Mouse (Mus musculus): ENCODE results near the gene Clcf1.

The Clcf1 gene

DNA sequence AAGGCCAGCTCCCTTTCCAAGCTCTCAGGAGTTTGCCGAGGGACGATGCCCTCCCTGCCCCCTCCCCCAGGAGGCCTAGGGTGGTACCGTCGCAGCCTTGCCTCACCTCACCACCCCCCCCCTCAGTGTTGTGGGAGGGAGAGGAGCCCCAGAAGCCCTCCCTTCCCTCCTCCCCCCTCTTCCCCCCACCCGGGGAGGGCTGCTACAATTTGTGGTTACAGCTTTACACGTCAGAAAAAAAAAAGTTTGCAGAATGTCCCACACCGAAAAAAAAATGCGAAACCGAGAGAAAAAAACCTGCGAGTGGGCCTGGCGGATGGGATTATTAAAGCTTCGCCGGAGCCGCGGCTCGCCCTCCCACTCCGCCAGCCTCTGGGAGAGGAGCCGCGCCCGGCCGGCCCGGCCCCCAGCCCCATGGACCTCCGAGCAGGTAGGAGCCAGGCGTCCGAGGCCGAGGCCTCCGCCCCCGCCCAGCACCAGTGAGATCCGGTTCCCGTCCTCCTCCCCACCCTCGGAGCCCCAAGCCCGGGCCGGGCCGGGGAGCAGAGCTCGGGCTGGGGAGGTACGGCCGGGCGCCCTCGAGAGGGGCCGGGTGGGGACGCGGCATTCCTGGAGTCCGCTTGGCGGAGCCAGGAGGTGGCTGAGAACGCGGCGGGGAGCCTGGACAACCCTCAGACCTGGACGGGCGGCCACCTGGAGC, at the start of gene Clcf1, which contains the start of gene AC109138.7:
TSS of gene Clcf1 (plus strand) at position 168 of the 700 bp plus-strand sequence.
TSS of gene AC109138.7 (plus strand) at position 287 of the 700 bp plus-strand sequence.
- DNase-seq (ENCODE audit: extremely low spot score, low read depth, low spot score) = no peak

DNA sequence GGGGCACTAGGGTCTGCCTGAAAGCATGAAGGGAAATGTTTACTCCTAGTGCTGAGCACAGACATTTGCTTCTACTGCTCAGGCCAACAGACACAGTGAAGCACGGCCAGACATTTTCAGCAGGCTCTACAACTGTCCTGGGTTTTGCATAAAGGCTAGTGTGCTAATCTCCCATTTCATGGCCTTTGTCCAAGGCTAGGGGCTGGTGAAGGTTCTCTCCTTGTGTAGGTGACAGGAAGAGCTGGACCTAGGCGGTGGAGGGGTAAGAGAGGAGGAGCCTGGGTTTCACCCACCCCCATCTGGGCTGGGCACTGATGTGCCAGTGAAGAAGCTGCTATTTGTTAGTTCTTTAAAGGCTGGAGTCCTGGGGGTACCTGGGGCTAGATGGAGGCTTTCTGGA, 49.3 kb upstream of the Clcf1 start:
- DNase-seq (ENCODE audit: extremely low spot score, low read depth, low spot score) = no peak

DNA sequence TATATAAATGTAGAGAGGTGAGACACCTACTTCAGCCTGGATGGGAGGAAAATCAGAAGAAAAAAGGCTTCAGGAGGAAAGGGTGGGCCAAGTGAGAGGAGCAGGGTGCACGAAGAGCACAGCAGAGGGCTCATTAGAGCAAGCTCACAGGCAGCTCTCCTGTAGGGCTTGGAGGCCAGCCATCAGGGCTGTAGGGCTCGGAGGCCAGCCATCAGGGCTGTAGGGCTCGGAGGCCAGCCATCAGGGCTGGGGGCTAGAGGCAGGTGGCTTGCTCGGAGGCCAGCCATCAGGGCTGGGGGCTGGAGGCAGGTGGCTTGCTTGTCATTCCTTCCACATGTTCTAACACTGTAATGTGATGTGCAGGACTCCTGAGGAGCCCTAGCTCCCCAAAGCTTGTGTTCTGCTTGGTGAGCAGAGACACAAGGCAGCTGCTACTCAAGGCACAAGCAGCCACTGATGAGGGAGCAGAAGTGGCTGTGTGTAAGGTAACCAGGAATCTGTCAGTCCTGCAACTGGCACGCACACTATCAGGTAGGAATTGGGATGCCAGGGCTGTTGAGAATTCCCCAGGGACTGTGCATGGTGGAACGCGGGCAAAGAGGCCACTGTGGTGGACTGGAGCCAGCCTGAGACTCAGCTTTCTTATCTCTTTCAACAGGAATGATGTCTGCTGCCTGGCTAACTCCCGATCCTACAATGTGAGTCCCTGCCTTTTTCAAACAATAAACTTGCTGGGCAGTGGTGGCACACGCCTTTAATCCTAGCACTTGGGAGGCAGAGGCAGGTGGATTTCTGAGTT, 47.2 kb upstream of the Clcf1 start:
- no peak for DNase-seq (ENCODE audit: extremely low spot score, low read depth, low spot score)

DNA sequence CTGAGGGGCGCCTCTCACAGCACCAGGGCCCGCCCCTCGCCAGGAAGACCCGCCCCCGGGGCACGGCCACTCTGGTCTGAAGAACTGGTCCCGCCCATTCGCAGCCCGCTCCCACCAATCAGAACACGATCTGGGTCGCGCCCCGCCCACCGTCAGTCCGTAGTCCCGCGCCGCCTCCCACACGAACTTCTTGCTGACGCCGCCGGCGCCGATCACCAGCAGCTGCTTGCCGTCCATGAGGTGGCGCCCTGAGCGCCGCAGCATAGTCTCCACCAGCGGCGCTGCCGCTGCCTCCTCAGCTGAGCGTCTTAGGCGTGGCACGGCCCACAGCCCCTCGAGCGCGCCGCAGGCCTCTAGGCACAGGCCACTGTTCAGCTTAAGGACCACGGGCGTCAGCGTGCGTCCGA, 44.7 kb upstream of the Clcf1 start:
- peak; percentile 89 for DNase-seq (ENCODE audit: extremely low spot score, low read depth, low spot score)

DNA sequence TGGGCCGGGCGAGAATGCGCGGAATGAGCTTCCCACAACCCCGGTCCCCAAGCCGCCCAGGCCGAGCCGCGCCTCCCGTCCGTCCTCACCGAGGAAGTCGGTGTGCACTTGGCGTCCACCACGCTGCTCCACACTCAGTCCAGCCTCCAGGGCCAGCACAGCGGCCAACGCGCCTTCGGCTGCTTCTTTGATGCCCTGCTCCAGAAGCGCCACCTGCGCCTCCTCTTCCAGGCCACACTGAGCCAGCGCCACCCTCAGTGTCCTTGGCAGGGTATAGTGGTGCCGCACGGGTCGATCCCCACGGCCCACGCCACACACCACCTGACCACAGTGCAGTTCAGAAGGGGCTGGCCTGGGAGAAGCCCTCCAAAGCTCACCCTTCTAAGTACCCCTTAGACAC, 44.2 kb upstream of the Clcf1 start:
- no peak for DNase-seq (ENCODE audit: extremely low spot score, low read depth, low spot score)

DNA sequence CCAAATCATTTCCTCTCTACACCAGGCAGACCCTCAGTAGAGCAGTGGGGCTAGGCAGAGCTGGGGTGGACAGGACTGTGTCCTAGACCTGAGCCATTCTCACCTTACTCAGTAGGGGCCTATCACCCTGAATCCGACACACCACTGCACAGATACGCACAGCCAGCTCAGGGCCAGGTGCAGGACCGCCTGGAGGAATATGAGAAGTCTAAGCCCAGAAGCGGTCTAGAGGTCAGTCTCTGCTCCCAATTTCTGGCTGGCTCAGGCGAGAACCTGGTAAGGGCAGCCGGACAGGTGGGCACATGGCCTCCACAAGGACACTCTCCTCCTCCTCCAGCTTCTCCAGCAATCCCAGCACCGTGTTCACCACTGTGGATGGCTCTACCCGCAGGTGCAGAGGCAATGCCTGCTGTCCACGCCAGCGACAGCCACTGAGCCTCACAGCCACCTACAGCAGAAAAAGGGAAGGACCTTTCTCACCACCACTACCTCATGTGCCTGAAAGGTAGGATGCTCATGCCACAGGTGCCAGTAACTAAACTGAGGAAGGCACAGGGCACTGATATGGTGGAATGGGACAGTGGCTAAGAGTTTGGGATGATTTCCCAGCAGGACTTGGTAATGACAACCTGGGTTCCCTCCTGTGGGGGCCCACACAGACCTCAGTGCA, 43.2 kb upstream of the Clcf1 start:
- no peak for DNase-seq (ENCODE audit: extremely low spot score, low read depth, low spot score)

DNA sequence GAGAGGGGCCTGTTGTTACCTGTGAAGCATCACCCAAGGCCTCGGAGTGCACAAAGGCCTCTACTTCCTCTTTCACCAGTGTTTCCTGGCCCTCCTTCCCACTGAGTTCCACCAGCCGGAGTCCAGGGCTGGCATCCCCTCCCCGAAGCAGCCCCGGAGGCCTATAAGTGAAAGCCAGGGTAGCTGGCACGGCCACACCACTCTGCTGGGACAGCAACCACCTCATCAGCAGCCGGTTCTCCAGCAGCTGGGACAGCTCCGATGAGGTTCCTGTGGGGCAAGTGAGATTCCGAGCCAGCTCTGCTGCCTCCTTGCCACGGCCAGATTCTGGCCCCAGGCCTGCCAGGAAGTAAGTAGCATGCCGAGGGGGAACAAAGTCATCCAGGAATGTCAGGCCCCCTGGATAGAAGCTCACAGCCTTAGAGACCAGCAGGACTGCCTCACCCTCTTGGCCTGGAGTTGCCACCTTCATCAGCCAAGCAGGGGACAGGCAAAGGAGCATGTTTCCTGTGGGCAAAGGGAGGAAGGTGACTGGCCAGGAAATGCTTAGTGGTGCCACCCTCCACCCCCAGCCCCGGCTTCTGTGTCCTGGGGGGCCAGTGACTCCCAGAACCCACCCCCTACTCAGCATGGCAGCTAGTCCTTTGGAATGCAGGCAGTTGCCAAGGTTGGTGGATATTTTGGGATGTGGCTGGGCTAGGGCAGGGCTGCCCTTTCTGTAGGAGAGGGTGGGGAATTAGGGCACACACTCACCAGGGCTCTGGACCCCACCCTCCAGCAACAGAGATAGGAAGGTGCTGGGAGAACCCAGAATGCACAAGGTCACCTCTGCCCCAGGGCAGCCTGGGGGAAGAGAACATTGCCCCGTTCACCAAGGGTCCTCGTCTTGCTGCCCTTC, 42.4 kb upstream of the Clcf1 start:
- no peak for DNase-seq (ENCODE audit: extremely low spot score, low read depth, low spot score)

DNA sequence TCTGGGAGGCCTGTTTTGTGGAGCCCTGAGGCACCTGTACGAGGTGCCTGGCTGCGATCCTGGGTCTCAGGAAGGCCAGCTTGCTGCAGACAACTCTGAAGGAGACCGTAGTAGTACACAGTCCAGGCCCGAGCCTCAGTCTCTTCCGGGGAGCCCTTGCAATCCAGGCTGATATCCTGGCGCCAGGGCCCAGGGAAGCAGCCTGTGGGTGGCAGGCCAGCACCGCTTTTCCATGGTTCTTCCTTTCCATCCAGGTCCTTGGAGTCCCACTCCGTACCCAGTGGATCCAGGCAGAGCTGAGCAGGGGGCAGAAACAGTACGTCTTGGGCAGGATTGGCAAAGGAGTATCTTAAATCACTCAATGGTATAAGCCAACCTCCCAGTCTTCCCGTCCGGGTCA, 41.1 kb upstream of the Clcf1 start:
- DNase-seq (ENCODE audit: extremely low spot score, low read depth, low spot score) = no peak

DNA sequence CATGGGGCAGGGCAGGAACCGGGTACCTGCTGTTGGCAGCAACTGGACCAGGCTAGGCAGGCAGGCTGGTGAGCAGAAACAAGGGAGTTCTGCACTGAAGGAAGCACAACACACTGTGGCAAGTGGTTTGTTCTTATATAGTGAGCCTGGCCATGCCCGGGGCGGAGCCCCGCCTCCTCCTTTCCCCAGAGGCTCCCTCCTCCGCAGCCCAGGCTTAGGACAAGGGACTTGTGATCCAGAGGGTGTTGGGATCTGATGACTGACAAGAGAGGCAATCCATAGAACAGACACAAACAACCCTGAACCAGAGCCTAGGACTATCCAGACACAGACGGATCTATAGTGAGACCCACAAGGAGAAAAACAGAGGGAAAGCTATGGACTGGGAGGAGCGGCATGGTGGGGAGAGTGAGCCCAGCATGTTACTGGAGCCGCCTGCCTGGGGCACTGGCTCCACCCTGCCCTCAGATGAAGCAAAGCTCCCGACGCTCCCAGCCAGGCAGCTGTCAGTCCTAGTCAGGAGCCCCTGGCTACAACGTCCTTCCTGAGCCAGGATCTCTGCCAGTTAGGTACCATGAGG, 38.6 kb upstream of the Clcf1 start, which contains the start of gene Carns1:
TSS of gene Carns1 (minus strand) at position 112 of the 580 bp plus-strand sequence.
- no peak for DNase-seq (ENCODE audit: extremely low spot score, low read depth, low spot score)

DNA sequence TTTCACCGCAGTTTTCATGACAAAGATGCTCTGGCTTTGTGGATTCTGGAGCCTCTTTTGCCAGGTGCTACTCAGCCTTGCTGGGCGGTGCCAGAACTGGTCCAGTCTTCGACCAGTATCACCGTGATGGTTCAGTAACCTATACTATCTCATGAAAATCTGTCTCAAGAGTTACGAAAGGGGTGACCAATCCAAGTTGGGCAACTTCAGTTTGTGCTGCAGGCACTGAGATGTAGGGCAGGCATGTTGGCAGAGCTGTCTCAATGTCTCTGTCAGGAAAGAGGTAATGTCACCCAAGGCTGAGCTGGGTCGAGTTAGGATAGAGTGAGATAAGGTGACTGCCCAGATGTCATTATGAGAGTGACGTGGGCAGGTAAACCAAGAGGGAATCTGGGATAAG, 33.6 kb upstream of the Clcf1 start:
- DNase-seq (ENCODE audit: extremely low spot score, low read depth, low spot score) = no peak

DNA sequence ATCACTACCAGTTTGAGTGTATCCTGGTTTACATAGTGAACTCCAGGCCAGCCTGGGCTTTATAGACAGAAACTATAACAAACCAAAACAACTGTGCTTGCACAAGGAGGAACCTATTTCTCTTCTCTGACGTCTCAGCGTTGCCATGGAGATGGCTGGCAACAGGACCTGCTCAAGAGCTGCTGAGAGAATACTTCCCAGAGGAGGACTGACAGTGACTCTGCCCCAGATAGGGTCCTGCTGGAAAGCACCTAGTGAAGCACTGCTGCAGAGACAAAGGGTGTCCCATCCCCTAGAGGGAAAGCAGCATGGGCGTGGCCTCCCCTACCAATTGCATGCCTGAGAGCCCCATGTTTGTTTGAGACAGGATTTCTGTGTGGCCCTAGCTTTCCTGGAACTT, 32.1 kb upstream of the Clcf1 start:
- DNase-seq (ENCODE audit: extremely low spot score, low read depth, low spot score) = no peak

DNA sequence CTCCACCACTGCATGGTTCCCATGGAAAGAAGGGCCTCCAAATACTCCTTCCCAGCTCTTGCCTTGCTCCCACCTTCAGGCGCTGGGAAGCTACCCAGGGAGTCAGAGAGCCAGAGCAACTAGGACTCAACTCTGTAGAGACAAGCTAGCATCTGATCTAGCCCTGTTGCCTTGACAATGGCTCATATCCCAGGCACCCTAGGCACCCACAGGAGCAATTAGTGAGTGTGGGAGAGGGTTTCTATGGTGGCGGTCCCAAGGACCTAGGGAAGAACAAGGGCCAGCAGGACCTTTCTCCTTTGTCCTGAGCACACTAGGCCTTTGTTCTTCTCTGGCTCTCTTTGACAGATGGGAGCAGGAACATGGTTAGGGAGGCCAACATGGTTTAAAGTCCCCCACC, 30.3 kb upstream of the Clcf1 start:
- no peak for DNase-seq (ENCODE audit: extremely low spot score, low read depth, low spot score)

DNA sequence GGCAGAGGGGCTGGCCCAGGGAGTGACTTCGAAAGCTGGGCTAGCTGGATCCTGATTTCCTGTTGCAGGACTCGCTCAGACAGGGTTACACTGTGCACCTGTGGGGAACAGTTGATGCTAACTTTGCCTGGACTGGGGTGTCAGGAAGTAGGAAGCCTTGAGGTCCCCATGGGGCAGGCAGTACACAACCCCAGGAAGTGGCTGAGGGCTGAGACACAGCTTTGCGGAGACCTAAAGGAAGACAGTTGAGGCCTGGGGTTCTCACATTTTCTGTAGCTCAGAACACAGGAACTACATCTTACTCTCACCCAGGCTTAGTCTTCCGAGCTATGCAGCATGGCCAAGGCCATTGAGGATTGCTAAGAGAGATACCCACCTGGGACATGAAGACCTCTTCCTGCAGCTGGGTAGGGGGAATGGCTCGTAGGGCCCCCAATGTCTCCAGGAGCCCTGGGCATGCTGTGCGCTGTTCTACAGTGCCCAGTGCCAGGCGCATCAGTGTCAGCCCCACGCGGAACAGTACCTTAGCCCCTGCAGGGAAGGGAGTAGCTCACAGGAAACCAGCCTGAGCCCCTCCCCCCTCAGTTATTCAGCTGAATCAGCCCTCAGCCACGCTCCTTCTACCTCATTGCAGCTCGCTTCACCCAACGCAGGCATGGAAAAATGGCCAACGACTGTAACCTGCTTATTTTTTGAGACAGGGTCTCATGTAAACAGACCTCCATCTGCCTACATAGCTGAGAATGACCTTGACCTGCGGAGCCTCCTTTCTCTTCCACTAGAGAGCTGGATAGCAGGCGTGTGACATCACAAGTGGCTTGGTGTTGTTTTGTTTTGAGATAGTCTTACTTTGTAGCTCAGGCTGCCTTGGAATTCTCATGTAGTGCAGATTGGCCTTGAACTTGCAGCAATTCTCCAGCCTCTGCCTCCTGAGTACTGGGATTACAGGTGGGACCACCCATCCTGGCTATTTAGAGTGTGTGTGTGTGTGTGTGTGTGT, 28.8 kb upstream of the Clcf1 start:
- DNase-seq (ENCODE audit: extremely low spot score, low read depth, low spot score) = no peak

DNA sequence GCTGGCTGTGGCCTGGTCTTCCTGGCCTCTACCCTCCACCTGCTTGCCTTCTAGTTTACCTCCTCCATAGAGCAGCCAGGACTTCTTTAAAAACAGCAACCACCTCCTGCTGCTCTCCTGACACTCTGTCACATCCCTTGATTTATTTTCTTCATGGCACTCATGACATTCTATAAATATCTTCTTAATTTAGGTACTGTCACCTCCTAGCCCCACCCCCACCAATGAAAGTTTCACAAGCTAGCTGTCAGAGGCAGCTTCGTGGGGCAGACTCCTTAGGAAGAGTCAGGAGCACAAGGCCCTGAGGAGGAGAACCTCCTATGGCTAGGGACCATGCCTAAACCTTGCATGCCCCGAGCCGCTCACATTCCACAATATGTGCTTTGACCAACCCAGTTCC, 26.7 kb upstream of the Clcf1 start:
- DNase-seq (ENCODE audit: extremely low spot score, low read depth, low spot score) = no peak

DNA sequence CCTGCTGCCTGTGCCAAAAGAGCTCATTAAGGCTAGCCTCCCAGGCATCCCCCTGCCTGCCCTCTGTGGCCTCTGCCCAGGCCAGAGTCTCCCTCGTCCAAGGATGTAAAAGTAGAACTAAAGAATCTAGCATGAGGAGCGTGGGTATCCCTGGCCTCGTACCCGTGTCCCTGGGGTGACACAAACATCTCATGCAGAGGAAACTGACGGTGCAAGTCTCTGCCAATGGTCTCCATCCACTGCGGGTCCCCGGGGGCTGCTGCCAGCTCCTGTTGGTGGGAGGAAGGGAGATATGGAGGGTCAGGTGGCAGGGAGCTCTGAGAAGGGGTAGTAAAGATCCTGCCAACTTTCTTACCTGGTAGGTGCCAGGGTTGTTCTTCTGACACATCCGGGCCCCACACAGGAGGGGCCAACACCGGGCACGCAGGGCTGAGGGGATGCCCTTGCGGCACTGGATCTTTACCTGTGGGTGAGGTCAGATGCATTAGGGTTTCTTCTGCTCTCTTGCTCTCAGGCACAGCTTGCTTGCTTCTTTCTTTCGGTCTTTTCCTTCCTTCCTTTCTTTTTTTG, 24.9 kb upstream of the Clcf1 start:
- no peak for DNase-seq (ENCODE audit: extremely low spot score, low read depth, low spot score)

DNA sequence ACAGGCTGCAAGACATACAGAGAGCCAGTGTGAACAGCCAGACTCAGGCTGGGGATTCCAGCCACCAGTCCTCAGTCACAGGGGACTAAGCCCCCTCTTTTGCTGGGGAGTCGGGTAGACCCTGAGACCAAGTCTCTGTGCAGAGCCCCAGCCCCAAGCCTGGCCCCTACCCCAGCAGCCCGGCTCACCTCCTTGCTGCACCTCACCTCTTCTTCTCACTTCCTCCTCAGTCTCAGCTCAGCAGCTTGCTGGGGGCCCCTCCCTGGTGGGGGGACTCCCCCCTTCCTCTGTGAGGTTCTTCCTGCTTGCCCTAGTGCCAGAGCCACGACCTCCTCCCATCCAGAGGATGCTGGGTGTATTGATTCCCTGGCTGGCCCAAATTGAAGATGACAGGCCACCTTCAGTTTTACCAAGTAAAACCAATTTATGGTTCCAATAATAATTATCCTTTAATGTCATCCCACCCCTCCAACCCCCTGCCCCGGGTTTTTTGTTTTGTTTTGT, 23.2 kb upstream of the Clcf1 start, which contains the start of gene Tbc1d10c:
TSS of gene Tbc1d10c (minus strand) at position 454 of the 504 bp plus-strand sequence.
- DNase-seq (ENCODE audit: extremely low spot score, low read depth, low spot score) = no peak

DNA sequence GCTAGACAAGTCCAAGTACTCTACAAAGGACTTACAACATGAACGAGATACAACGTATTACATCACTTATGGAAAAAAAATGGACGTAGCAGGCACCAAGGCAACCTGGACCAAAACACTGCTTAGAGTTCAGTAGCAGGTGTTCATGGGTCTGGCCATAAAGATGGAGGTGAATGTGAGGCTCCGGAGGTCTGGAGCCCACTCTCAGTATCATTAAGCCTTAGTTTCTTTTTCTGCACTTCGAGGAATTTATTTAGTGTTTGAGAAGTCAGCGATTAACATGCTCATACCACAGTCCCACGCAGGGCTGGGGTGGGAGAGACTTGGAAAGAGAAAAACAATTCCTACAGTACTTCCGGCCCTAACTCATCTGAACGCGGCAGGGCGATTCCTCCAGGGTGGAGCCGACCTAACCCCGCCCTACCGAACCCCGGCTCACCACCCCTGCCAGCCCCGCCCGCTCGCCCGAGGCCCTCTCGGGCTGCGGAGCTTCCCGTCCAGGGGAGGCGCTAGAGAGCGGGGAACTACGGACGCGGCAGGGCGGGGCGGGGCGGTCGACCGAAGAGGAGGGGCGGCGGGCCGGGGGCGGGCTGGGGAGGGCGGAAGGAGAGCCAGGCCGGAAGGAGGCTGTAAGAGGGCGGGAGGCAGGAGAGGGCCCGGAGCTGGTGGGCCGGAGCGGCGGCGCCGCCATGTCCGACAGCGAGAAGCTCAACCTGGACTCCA, 22.3 kb upstream of the Clcf1 start, which contains the start of gene Ppp1ca:
TSS of gene Ppp1ca (plus strand) at position 538 of the 723 bp plus-strand sequence.
- peak; percentile 77 for DNase-seq (ENCODE audit: extremely low spot score, low read depth, low spot score)
